Mouse (Mus musculus): ENCODE results near the gene Erich3. TPM values are rescaled to one million over a fixed set of nuclear protein-coding genes. Genes with fewer than 3 reads are reported as not detected.

Gene Erich3
- total RNA-seq, 2 experiments from 2014 or later, result 9.0 to 11.6 TPM

GRCm38 (mm10) chr3:154787611-154788010 lies 124.0 kb downstream of the Erich3 start:
- intact Hi-C loops (cut with DNase I), result no loop called here
- no peak overlapping the region for H3K27ac ChIP-seq
- no peak for TF ChIP-seq CTCF (IDR thresholded peaks at IDR 0.05)
- DNase-seq (ENCODE audit: extremely low spot score in 1 of 2, low spot score in 2 of 2), result no peak
- H3K4me3 ChIP-seq, result no peak overlapping the region

GRCm38 (mm10) chr3:154793571-154793970 lies 129.9 kb downstream of the Erich3 start:
- TF ChIP-seq CTCF (IDR thresholded peaks at IDR 0.05), result no peak
- no peak for DNase-seq (ENCODE audit: extremely low spot score in 1 of 2, low spot score in 2 of 2)
- H3K27ac ChIP-seq, result no peak overlapping the region
- H3K4me3 ChIP-seq, result no peak overlapping the region
- intact Hi-C loops (cut with DNase I), result no loop called here

GRCm38 (mm10) chr3:154798806-154799205 lies 135.1 kb downstream of the Erich3 start:
- H3K27ac ChIP-seq, result no peak overlapping the region
- no peak for TF ChIP-seq CTCF (IDR thresholded peaks at IDR 0.05)
- no peak for DNase-seq (ENCODE audit: extremely low spot score in 1 of 2, low spot score in 2 of 2)
- H3K4me3 ChIP-seq, result no peak overlapping the region
- intact Hi-C loops (cut with DNase I), result no loop called here

- intact Hi-C loops (cut with DNase I), result no loop called here
- no peak for DNase-seq (ENCODE audit: extremely low spot score in 1 of 2, low spot score in 2 of 2)
- Histone ChIP-seq H3K27ac (no peak overlapping the region), H3K4me3 (no peak overlapping the region)
- TF ChIP-seq CTCF (IDR thresholded peaks at IDR 0.05), result no peak
Observed at GRCm38 (mm10) chr3:154800454-154800853, 136.8 kb downstream of the Erich3 start.

- Histone ChIP-seq H3K27ac (no peak overlapping the region), H3K4me3 (no peak overlapping the region)
- intact Hi-C loops (cut with DNase I), result no loop called here
- TF ChIP-seq CTCF (IDR thresholded peaks at IDR 0.05), result no peak
- no peak for DNase-seq (ENCODE audit: extremely low spot score in 1 of 2, low spot score in 2 of 2)
Observed at GRCm38 (mm10) chr3:154800888-154801429, 137.3 kb downstream of the Erich3 start.

- intact Hi-C loops (cut with DNase I), result loop anchor here (5.0 kb wide), 1 partner anchor 99 kb away; no protein-coding TSS in a partner anchor
- Histone ChIP-seq H3K27ac (peak overlapping the region; percentile 65), H3K4me3 (no peak overlapping the region)
- TF ChIP-seq CTCF (IDR thresholded peaks at IDR 0.05), result no peak
- peak; percentile 43 to 50 for DNase-seq (ENCODE audit: extremely low spot score in 1 of 2, low spot score in 2 of 2)
Observed at GRCm38 (mm10) chr3:154806626-154807025, 143.0 kb downstream of the Erich3 start.

GRCm38 (mm10) chr3:154810273-154810870 lies 146.7 kb downstream of the Erich3 start:
- DNase-seq (ENCODE audit: extremely low spot score in 1 of 2, low spot score in 2 of 2), result no peak
- no peak for TF ChIP-seq CTCF (IDR thresholded peaks at IDR 0.05)
- H3K27ac ChIP-seq, result no peak overlapping the region
- intact Hi-C loops (cut with DNase I), result no loop called here
- no peak overlapping the region for H3K4me3 ChIP-seq

GRCm38 (mm10) chr3:154811281-154811680 lies 147.6 kb downstream of the Erich3 start:
- no peak for DNase-seq (ENCODE audit: extremely low spot score in 1 of 2, low spot score in 2 of 2)
- TF ChIP-seq CTCF (IDR thresholded peaks at IDR 0.05), result no peak
- H3K4me3 ChIP-seq, result no peak overlapping the region
- no peak overlapping the region for H3K27ac ChIP-seq
- intact Hi-C loops (cut with DNase I), result no loop called here

- H3K27ac ChIP-seq, result no peak overlapping the region
- DNase-seq (ENCODE audit: extremely low spot score in 1 of 2, low spot score in 2 of 2), result no peak
- no peak for TF ChIP-seq CTCF (IDR thresholded peaks at IDR 0.05)
- H3K4me3 ChIP-seq, result no peak overlapping the region
- intact Hi-C loops (cut with DNase I), result no loop called here
Observed at GRCm38 (mm10) chr3:154811833-154812232, 148.2 kb downstream of the Erich3 start.

GRCm38 (mm10) chr3:154812893-154813292 lies 149.2 kb downstream of the Erich3 start:
- no peak for DNase-seq (ENCODE audit: extremely low spot score in 1 of 2, low spot score in 2 of 2)
- TF ChIP-seq CTCF (IDR thresholded peaks at IDR 0.05), result no peak
- Histone ChIP-seq H3K4me3 (no peak overlapping the region), H3K27ac (no peak overlapping the region)
- intact Hi-C loops (cut with DNase I), result no loop called here

GRCm38 (mm10) chr3:154815606-154816005 lies 151.9 kb downstream of the Erich3 start:
- intact Hi-C loops (cut with DNase I), result loop anchor here (2.0 to 5.0 kb wide), 3 partner anchors 102 to 277 kb away; partner anchors contain the start of genes Fpgt and Lrriq3
- Histone ChIP-seq H3K4me3 (no peak overlapping the region), H3K27ac (peak overlapping the region; percentile 66)
- DNase-seq (ENCODE audit: extremely low spot score in 1 of 2, low spot score in 2 of 2), result no peak
- TF ChIP-seq CTCF (IDR thresholded peaks at IDR 0.05), result no peak

GRCm38 (mm10) chr3:154816231-154816630 lies 152.6 kb downstream of the Erich3 start:
- intact Hi-C loops (cut with DNase I), result loop anchor here (2.0 to 5.0 kb wide), 3 partner anchors 101 to 277 kb away; partner anchors contain the start of genes Fpgt and Lrriq3
- no peak for DNase-seq (ENCODE audit: extremely low spot score in 1 of 2, low spot score in 2 of 2)
- Histone ChIP-seq H3K4me3 (no peak overlapping the region), H3K27ac (peak overlapping the region; percentile 66)
- TF ChIP-seq CTCF (IDR thresholded peaks at IDR 0.05), result no peak

Data from left cerebral cortex, adult 2 months (tissue).